Mouse (Mus musculus) adrenal gland, adult 18-20 months (tissue): ENCODE measurements around the gene 4921524J17Rik. TPM values are rescaled to one million over a fixed set of nuclear protein-coding genes. Genes with fewer than 3 reads are reported as not detected.

Source experiments
- DNase-seq, 2 experiments: peaks; one replicate each; pipeline ENCODE4 v3.0.0; 2021 to 2022; ENCODE audit warnings: low spot score in 2 of 2
- total RNA-seq, 2 experiments: library from RNA; stranded (reverse); gene quantifications; 1 replicate in 1 of 2; 2 replicates in 1 of 2; pipeline ENCODE4 v1.2.3; 2021

The 4921524J17Rik gene
- total RNA-seq, 2 experiments from 2014 or later: 16.8 to 34.1 TPM

DNA sequence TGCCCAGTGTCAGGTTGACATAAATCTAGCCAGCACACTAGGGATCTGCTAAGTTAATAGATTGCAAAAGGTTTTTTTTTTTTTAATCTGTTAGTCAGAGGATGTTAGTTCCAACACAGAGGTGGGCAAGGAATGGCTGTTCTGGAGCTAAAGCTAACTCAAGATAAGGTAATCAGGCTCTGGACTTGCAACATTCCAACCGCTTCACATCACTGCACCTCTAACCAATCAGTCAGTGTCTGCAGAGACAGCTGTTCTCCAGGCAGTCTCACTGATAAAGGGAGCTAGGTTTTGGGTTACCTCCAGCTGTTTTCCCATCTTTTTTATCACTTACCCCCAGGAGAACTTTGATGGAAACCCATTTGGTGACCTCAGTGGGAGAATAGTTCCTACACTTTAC lies 41.2 kb downstream of the 4921524J17Rik start:
- DNase-seq: no peak

- DNase-seq: no peak
These were observed 46.4 kb downstream of the 4921524J17Rik start, which contains the start of gene Mylk3 for GRCm38 (mm10) chr8:85386205-85386604. TSS of gene Mylk3 (minus strand) at chr8:85386345.

DNA sequence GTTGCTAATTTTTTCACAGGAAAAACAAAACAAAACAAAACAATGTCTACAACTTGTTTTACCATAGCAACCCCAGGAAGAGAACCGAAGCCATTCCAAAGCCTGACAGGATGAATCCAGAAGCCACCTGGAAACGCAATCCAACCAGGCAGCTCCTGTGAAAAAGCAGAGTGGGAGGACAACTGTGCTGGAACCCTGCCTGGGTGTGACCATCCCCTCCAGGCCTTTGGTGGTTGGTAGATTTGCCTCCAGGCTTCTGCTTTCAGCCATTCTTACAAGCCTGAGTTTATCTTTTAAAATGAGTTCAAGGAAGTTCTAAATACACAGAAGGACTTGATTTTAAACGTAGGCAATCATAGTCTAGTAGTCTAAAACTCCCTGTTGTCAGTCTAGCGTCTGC lies 50.7 kb downstream of the 4921524J17Rik start:
- no peak for DNase-seq

DNA sequence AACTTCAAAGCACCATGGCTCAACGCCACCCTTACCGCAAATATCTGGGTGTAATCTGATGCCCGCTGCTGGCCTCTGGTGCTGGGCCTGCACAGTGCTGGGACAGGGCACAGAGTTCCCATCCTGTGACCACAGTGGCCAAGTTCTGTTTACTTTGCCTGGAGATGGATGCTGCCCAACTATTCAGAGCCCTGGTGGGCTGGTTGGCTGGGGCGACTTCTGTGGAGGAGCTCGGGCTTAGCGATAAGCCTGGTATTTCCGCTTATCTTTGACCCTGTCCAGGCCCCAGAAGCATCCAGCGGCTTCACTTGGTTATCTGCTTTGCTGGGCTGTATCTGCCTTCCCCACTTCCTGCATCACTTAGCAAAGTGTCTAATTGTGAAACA lies 51.8 kb downstream of the 4921524J17Rik start:
- no peak for DNase-seq

DNA sequence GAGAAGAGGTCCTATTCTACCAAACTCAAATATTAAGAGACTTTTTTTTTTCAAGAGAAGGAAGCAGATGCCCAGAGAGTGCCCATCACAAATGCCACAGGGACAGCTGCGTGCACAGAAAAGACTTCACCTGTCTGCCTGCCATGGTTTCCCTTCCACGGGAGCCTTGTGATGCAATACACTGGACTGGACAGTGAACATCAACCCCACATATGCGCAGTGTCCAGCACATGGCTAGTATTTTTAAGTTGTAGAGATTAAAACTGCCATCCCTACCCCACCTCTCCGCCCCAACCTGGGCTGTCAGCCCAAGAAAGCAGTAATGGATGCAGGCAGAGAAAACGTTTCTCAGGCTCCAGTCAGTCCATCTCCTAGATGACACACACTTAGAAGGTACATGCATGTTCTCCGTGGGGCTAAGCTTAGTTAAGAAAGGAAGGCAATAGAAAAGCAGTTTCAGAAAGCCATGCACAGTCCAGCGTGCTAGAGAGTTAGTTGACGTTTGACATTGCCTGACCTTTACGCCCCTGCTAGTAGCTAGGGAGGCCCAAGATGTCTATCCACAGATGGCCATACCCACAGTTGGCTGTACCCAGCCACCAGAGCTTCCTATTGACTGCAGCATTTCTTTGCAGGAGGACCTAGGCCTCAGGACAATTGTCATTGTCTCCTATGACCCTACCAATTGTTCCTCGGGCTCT lies 52.4 kb downstream of the 4921524J17Rik start:
- no peak for DNase-seq

- no peak for DNase-seq
These were observed 53.4 kb downstream of the 4921524J17Rik start for GRCm38 (mm10) chr8:85379142-85379781.

GRCm38 (mm10) chr8:85376516-85376915 lies 56.1 kb downstream of the 4921524J17Rik start:
- no peak for DNase-seq

- no peak for DNase-seq
These were observed 58.3 kb downstream of the 4921524J17Rik start for GRCm38 (mm10) chr8:85374286-85374685.

GRCm38 (mm10) chr8:85373435-85374039 lies 59.1 kb downstream of the 4921524J17Rik start:
- no peak for DNase-seq

DNA sequence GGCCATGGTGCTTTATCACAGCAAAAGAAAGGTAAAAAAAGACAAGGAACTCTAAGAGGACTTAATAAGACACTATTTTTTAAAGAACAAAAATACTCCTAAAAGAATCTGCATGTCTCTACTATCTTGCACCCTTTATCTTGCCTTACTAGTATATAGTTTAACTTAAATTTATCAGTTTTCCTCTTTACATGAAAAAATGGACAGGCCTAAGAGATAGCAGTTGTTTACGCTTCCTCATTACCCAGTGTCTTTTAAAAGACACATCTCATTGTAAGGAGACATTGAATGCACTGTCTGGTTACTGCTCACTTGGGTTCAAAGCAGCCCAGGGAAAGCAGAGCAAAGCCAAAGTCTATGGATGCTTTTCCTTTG lies 60.2 kb downstream of the 4921524J17Rik start:
- DNase-seq: no peak

- no peak for DNase-seq
These were observed 60.7 kb downstream of the 4921524J17Rik start for GRCm38 (mm10) chr8:85371736-85372464.

- DNase-seq: no peak
These were observed 67.5 kb downstream of the 4921524J17Rik start for GRCm38 (mm10) chr8:85365176-85365575.

DNA sequence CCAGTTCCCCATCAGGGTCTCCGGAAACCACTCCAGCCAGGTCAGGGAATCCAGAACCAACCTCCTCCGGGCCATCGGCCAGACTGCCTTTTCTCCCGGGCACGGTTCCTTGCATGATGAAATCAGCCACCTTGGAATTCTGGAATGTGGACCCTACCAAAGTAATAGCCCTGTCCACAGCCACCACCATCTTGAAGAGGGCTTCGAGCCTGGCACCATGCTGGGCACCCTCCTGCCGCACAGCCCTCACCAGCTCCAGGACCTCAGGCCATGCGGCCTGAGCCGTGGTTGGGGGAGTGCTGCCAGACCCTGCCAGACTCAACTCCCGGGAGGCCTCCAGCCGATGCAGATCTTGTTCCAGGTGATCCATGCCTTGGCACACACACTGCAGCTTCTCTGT lies 68.0 kb downstream of the 4921524J17Rik start:
- DNase-seq: no peak

DNA sequence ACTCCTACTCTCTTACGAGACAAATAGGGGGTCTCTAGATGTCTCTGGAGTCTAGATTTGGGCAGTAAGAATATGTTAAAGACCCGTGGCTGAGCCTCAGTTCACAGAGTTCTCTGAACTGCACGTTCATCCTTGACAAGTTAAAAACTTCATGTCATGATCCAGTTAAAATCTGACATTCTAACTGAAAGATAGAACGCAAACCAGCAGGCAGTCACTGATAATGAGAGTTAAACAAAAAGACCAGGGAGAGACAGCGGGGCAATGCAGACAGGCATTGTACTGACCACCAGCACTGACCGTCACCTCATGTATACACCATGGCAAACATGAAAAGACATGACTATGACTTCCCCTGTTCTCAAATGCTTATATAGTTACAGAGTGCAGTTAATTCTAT lies 69.2 kb downstream of the 4921524J17Rik start:
- no peak for DNase-seq

DNA sequence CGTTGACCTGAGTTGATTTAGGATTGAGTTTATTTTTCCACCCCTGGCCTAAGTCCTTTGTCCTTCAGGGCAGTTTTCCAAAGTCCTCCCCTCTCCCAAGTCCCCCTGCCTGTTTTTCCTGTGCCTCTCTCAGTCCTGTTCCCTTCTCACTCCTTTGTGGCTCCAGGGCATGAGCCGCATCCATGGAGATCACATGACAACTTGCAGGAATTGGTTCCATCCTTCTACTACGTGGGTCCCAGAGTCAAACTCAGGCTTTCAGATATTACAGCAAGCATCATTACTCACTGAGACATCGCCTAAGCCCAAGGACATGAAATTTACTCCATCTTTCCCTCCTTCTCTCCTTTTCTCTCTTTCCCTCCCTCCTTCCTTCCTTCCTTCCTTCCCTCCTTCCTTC lies 70.4 kb downstream of the 4921524J17Rik start:
- no peak for DNase-seq

Other genes with a start within 250 kb of the 4921524J17Rik start
- not detected for gene Olfr371, start 206.8 kb downstream of the 4921524J17Rik start, total RNA-seq
- 10 to 100 TPM; 11.8 to 14.3 TPM for gene Orc6, start 133.2 kb downstream of the 4921524J17Rik start, total RNA-seq
- gene Vps35, start 133.0 kb downstream of the 4921524J17Rik start, total RNA-seq: 100 to 1,000 TPM in 1 of 2 experiments, 10 to 100 TPM in 1; 92.6 to 101 TPM
- under 1 TPM; 0.45 to 0.70 TPM for gene Mylk3, start 46.5 kb downstream of the 4921524J17Rik start, total RNA-seq
- gene Gpt2, start 59.7 kb upstream of the 4921524J17Rik start, total RNA-seq: 100 to 1,000 TPM in 1 of 2 experiments, 10 to 100 TPM in 1; 74.5 to 255 TPM
- gene Dnaja2, start 122.5 kb upstream of the 4921524J17Rik start, total RNA-seq: 100 to 1,000 TPM; 155 to 193 TPM